Mouse (Mus musculus): ENCODE results near the gene Plxnd1.
A peak's percentile ranks its signal among the peaks of the same experiment; 100 is the strongest.

Plxnd1 gene

GRCm38 (mm10) chr6:115977810-115978209, 17.0 kb downstream of the Plxnd1 start:
- no peak for DNase-seq

- DNase-seq, result no peak
Observed at GRCm38 (mm10) chr6:115975606-115976005, 19.2 kb downstream of the Plxnd1 start.

- peak; percentile 51 for DNase-seq
Observed at GRCm38 (mm10) chr6:115973881-115974662, 20.7 kb downstream of the Plxnd1 start.

GRCm38 (mm10) chr6:115973139-115973875, 21.5 kb downstream of the Plxnd1 start:
- DNase-seq, result no peak

- no peak for DNase-seq
Observed at GRCm38 (mm10) chr6:115972083-115972764, 22.6 kb downstream of the Plxnd1 start.

- no peak for DNase-seq
Observed at GRCm38 (mm10) chr6:115971273-115972060, 23.3 kb downstream of the Plxnd1 start.

- DNase-seq, result no peak
Observed at GRCm38 (mm10) chr6:115969952-115970351, 24.9 kb downstream of the Plxnd1 start.

- no peak for DNase-seq
Observed at GRCm38 (mm10) chr6:115969103-115969502, 25.7 kb downstream of the Plxnd1 start.

GRCm38 (mm10) chr6:115968700-115969099, 26.1 kb downstream of the Plxnd1 start:
- DNase-seq, result no peak

- no peak for DNase-seq
Observed at GRCm38 (mm10) chr6:115968086-115968485, 26.7 kb downstream of the Plxnd1 start.

- no peak for DNase-seq
Observed at GRCm38 (mm10) chr6:115967291-115967880, 27.4 kb downstream of the Plxnd1 start.

GRCm38 (mm10) chr6:115966227-115966966, 28.4 kb downstream of the Plxnd1 start:
- DNase-seq, result no peak

- DNase-seq, result no peak
Observed at GRCm38 (mm10) chr6:115963656-115964055, 31.1 kb downstream of the Plxnd1 start.

GRCm38 (mm10) chr6:115962439-115963085, 32.2 kb downstream of the Plxnd1 start:
- no peak for DNase-seq

GRCm38 (mm10) chr6:115961743-115962142, 33.1 kb downstream of the Plxnd1 start:
- DNase-seq, result no peak

- DNase-seq, result no peak
Observed at GRCm38 (mm10) chr6:115960322-115960721, 34.5 kb downstream of the Plxnd1 start.

- no peak for DNase-seq
Observed at GRCm38 (mm10) chr6:115959151-115959691, 35.6 kb downstream of the Plxnd1 start.

GRCm38 (mm10) chr6:115958445-115958844, 36.4 kb downstream of the Plxnd1 start:
- no peak for DNase-seq

- DNase-seq, result no peak
Observed at GRCm38 (mm10) chr6:115957681-115958080, 37.1 kb downstream of the Plxnd1 start.

GRCm38 (mm10) chr6:115956922-115957601, 37.7 kb downstream of the Plxnd1 start:
- no peak for DNase-seq

Data from right cerebral cortex, adult 18-20 months (tissue).